Mouse (Mus musculus): ENCODE data around the gene Thsd4. TPM values are rescaled to one million over a fixed set of nuclear protein-coding genes. Genes with fewer than 3 reads are reported as not detected.

Thsd4 gene
- polyA plus RNA-seq, 1 experiment, result 9.0 TPM

GRCm38 (mm10) chr9:60123066-60123465 lies 398.8 kb downstream of the Thsd4 start:
- Histone ChIP-seq H3K27me3 (ENCODE audit: control insufficient read depth, insufficient read depth, low read length) (no peaks in the 10 kb centered on the region), H3K4me3 (ENCODE audit: low read depth, low read length) (no peak overlapping the region), H3K36me3 (ENCODE audit: control insufficient read depth, insufficient read depth, low read length) (no peaks in the 10 kb centered on the region), H3K27ac (ENCODE audit: insufficient read depth, low read depth, low read length) (no peak overlapping the region), H3K4me1 (ENCODE audit: control insufficient read depth, insufficient read depth, insufficient read length, low read length) (no peaks in the 10 kb centered on the region)
- no peak for TF ChIP-seq POLR2A (IDR thresholded peaks at IDR 0.05; ENCODE audit: low read depth, low read length)
- TF ChIP-seq CTCF (IDR thresholded peaks at IDR 0.05; ENCODE audit: extremely low read depth, insufficient read length, insufficient replicate concordance, low read depth, low read length), result no peak
- WGBS, result 73% methylated on average over 1 of the region's 1 CpGs

- no peak overlapping the region for H3K4me3 ChIP-seq (ENCODE audit: low read depth, low read length)
- no peak for TF ChIP-seq POLR2A (IDR thresholded peaks at IDR 0.05; ENCODE audit: low read depth, low read length)
- TF ChIP-seq CTCF (IDR thresholded peaks at IDR 0.05; ENCODE audit: extremely low read depth, insufficient read length, insufficient replicate concordance, low read depth, low read length), result no peak
- no peaks in the 10 kb centered on the region for H3K36me3 ChIP-seq (ENCODE audit: control insufficient read depth, insufficient read depth, low read length)
- H3K4me1 ChIP-seq (ENCODE audit: control insufficient read depth, insufficient read depth, insufficient read length, low read length), result no peaks in the 10 kb centered on the region
- WGBS, result 79% methylated on average over 7 of the region's 7 CpGs
- H3K27me3 ChIP-seq (ENCODE audit: control insufficient read depth, insufficient read depth, low read length), result no peaks in the 10 kb centered on the region
- peak overlapping the region; percentile 15; the same call in 1 of the 2 replicates for H3K27ac ChIP-seq (ENCODE audit: insufficient read depth, low read depth, low read length)
These were observed 402.0 kb downstream of the Thsd4 start for GRCm38 (mm10) chr9:60119846-60120245.

GRCm38 (mm10) chr9:60117831-60118230 lies 404.0 kb downstream of the Thsd4 start:
- H3K27ac ChIP-seq (ENCODE audit: insufficient read depth, low read depth, low read length), result no peak overlapping the region
- no peaks in the 10 kb centered on the region for H3K4me1 ChIP-seq (ENCODE audit: control insufficient read depth, insufficient read depth, insufficient read length, low read length)
- no peak for TF ChIP-seq CTCF (IDR thresholded peaks at IDR 0.05; ENCODE audit: extremely low read depth, insufficient read length, insufficient replicate concordance, low read depth, low read length)
- TF ChIP-seq POLR2A (IDR thresholded peaks at IDR 0.05; ENCODE audit: low read depth, low read length), result no peak
- H3K36me3 ChIP-seq (ENCODE audit: control insufficient read depth, insufficient read depth, low read length), result no peaks in the 10 kb centered on the region
- no peaks in the 10 kb centered on the region for H3K27me3 ChIP-seq (ENCODE audit: control insufficient read depth, insufficient read depth, low read length)
- 63% methylated on average over 7 of the region's 7 CpGs for WGBS
- no peak overlapping the region for H3K4me3 ChIP-seq (ENCODE audit: low read depth, low read length)

GRCm38 (mm10) chr9:60115711-60116247 lies 406.1 kb downstream of the Thsd4 start:
- Histone ChIP-seq H3K4me1 (ENCODE audit: control insufficient read depth, insufficient read depth, insufficient read length, low read length) (no peaks in the 10 kb centered on the region), H3K36me3 (ENCODE audit: control insufficient read depth, insufficient read depth, low read length) (no peaks in the 10 kb centered on the region), H3K27ac (ENCODE audit: insufficient read depth, low read depth, low read length) (no peak overlapping the region), H3K27me3 (ENCODE audit: control insufficient read depth, insufficient read depth, low read length) (no peaks in the 10 kb centered on the region), H3K4me3 (ENCODE audit: low read depth, low read length) (no peak overlapping the region)
- WGBS, result 37% methylated on average over 6 of the region's 6 CpGs
- no peak for TF ChIP-seq CTCF (IDR thresholded peaks at IDR 0.05; ENCODE audit: extremely low read depth, insufficient read length, insufficient replicate concordance, low read depth, low read length)
- TF ChIP-seq POLR2A (IDR thresholded peaks at IDR 0.05; ENCODE audit: low read depth, low read length), result no peak

GRCm38 (mm10) chr9:60115306-60115705 lies 406.5 kb downstream of the Thsd4 start:
- Histone ChIP-seq H3K4me1 (ENCODE audit: control insufficient read depth, insufficient read depth, insufficient read length, low read length) (no peaks in the 10 kb centered on the region), H3K36me3 (ENCODE audit: control insufficient read depth, insufficient read depth, low read length) (no peaks in the 10 kb centered on the region), H3K4me3 (ENCODE audit: low read depth, low read length) (no peak overlapping the region), H3K27me3 (ENCODE audit: control insufficient read depth, insufficient read depth, low read length) (no peaks in the 10 kb centered on the region), H3K27ac (ENCODE audit: insufficient read depth, low read depth, low read length) (no peak overlapping the region)
- TF ChIP-seq CTCF (IDR thresholded peaks at IDR 0.05; ENCODE audit: extremely low read depth, insufficient read length, insufficient replicate concordance, low read depth, low read length), result no peak
- 92% methylated on average over 9 of the region's 9 CpGs for WGBS

- Histone ChIP-seq H3K4me1 (ENCODE audit: control insufficient read depth, insufficient read depth, insufficient read length, low read length) (no peaks in the 10 kb centered on the region), H3K27me3 (ENCODE audit: control insufficient read depth, insufficient read depth, low read length) (no peaks in the 10 kb centered on the region), H3K36me3 (ENCODE audit: control insufficient read depth, insufficient read depth, low read length) (no peaks in the 10 kb centered on the region), H3K27ac (ENCODE audit: insufficient read depth, low read depth, low read length) (no peak overlapping the region), H3K4me3 (ENCODE audit: low read depth, low read length) (no peak overlapping the region)
- 85% methylated on average over 5 of the region's 5 CpGs for WGBS
- no peak for TF ChIP-seq POLR2A (IDR thresholded peaks at IDR 0.05; ENCODE audit: low read depth, low read length)
- TF ChIP-seq CTCF (IDR thresholded peaks at IDR 0.05; ENCODE audit: extremely low read depth, insufficient read length, insufficient replicate concordance, low read depth, low read length), result no peak
These were observed 411.6 kb downstream of the Thsd4 start for GRCm38 (mm10) chr9:60110200-60110599.

GRCm38 (mm10) chr9:60106683-60107082 lies 415.2 kb downstream of the Thsd4 start:
- TF ChIP-seq POLR2A (IDR thresholded peaks at IDR 0.05; ENCODE audit: low read depth, low read length) (no peak), CTCF (IDR thresholded peaks at IDR 0.05; ENCODE audit: extremely low read depth, insufficient read length, insufficient replicate concordance, low read depth, low read length) (no peak)

More at GRCm38 (mm10) chr9:60106683-60107082, 415.2 kb downstream of the Thsd4 start:
- Histone ChIP-seq H3K4me1 (ENCODE audit: control insufficient read depth, insufficient read depth, insufficient read length, low read length) (no peaks in the 10 kb centered on the region), H3K27me3 (ENCODE audit: control insufficient read depth, insufficient read depth, low read length) (no peaks in the 10 kb centered on the region), H3K27ac (ENCODE audit: insufficient read depth, low read depth, low read length) (peak overlapping the region; percentile 28; the same call in 1 of the 2 replicates), H3K4me3 (ENCODE audit: low read depth, low read length) (no peak overlapping the region), H3K36me3 (ENCODE audit: control insufficient read depth, insufficient read depth, low read length) (no peaks in the 10 kb centered on the region)
- 80% methylated on average over 6 of the region's 6 CpGs for WGBS

Data from small intestine, adult 2 months (tissue).